ENCODE assay signal across 17 mouse cellular contexts in the genomic region with DNA sequence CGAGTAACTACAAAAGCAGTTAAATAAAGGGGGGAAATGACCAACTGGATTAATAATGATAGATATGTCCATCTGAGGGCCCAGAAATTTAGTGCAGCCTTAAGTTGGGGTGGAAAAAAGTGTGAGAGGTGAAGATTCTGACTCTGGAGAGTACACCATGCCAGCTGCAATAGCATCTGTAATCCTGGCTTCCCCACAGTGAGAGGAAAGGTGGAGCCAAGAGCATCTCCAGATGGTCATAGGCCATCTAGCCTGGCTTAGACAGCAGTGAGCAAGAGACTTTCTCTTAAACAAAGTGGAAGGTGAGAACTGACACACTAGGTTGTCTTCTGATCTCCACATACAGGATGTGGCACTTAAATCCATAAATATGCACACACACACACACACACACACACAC.
"Had no signal": no experiment of that assay in that cellular context is flagged by ENCODE, and none has a peak within 500 bp of the region (broad histone marks: within the 10 kb centered on the region; RNA-seq: fewer than 3 reads in every experiment).

No protein-coding gene starts in this region.

- H3K4me1 ChIP-seq: midbrain, embryonic 15.5 days; neural tube, embryonic 13.5 days; neural tube, embryonic 15.5 days had no signal

- DNase-seq: lung, adult 18-20 months; lung, embryonic 14.5 days; lung, postnatal 10 days; lung, postnatal 4 days; right cerebral cortex, adult 18-20 months; right cerebral cortex, postnatal 25 days; right cerebral cortex, postnatal 4 days; spleen, adult 18-20 months; thymus, adult 18-20 months; thymus, postnatal 14 days; thymus, postnatal 36 days had no signal

- H3K4me3 ChIP-seq: midbrain, embryonic 10.5 days; midbrain, embryonic 13.5 days; midbrain, embryonic 15.5 days; myocyte; neural tube, embryonic 13.5 days; neural tube, embryonic 15.5 days had no signal

- H3K27me3 ChIP-seq: midbrain, embryonic 13.5 days; midbrain, embryonic 15.5 days; neural tube, embryonic 13.5 days; neural tube, embryonic 15.5 days had no signal

- H3K36me3 ChIP-seq: midbrain, embryonic 10.5 days; midbrain, embryonic 13.5 days; midbrain, embryonic 15.5 days; neural tube, embryonic 13.5 days; neural tube, embryonic 15.5 days had no signal

- H3K9ac ChIP-seq: lung, embryonic 14.5 days; midbrain, embryonic 13.5 days; midbrain, embryonic 15.5 days; neural tube, embryonic 13.5 days; neural tube, embryonic 15.5 days had no signal

- H3K9me3 ChIP-seq: midbrain, embryonic 10.5 days; midbrain, embryonic 13.5 days; midbrain, embryonic 15.5 days; neural tube, embryonic 13.5 days; neural tube, embryonic 15.5 days had no signal

- ATAC-seq: midbrain, embryonic 13.5 days; midbrain, embryonic 15.5 days had no signal

- H3K4me2 ChIP-seq: lung, embryonic 14.5 days; midbrain, embryonic 13.5 days; midbrain, embryonic 15.5 days; neural tube, embryonic 13.5 days; neural tube, embryonic 15.5 days had no signal

- H3K27ac ChIP-seq: midbrain, embryonic 10.5 days; midbrain, embryonic 13.5 days; midbrain, embryonic 15.5 days; neural tube, embryonic 13.5 days; neural tube, embryonic 15.5 days had no signal
